Mouse (Mus musculus): ENCODE measurements around the gene Ubac2. TPM values are rescaled to one million over a fixed set of nuclear protein-coding genes. Genes with fewer than 3 reads are reported as not detected.

The Ubac2 gene
- total and polyA plus RNA-seq, 2 experiments from 2014 or later, result 43.6 to 51.7 TPM

DNA sequence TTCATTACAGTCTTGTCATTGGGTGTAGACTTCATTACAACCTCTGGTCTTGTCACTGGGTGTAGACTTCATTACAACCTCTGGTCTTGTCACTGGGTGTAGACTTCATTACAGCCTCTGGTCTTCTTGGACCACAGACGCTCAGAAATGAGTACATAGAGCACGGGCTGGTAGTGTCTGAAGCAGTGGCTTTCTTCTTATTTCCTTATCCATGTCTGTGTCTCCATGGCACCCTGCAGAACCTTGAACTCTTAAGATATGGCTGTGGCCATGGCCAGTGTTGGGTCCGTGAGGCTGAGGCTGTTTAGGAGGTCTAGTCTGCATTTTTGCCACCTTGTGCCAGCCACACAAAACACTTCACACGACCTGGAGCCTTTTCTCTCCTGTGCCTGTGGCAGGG lies 129.8 kb downstream of the Ubac2 start:
- Histone ChIP-seq H3K36me3 (ENCODE audit: insufficient read depth, low read length) (peaks cover 12% of the 10 kb centered on the region; the same call in 1 of the 2 replicates), H3K4me2 (ENCODE audit: low read depth, low read length, poor library complexity, severe bottlenecking) (no peak overlapping the region), H3K4me3 (ENCODE audit: low read depth, low read length) (no peak overlapping the region), H3K27ac (ENCODE audit: low read depth, low read length) (no peak overlapping the region), H3K4me1 (ENCODE audit: insufficient read depth, low read length) (no peaks in the 10 kb centered on the region), H3K9ac (replicated peaks; ENCODE audit: low read length, poor library complexity, severe bottlenecking) (no peak overlapping the region), H3K9me3 (ENCODE audit: low read length) (no peaks in the 10 kb centered on the region), H3K27me3 (ENCODE audit: insufficient read depth, low read length) (no peaks in the 10 kb centered on the region)
- no peak for ATAC-seq (ENCODE audit: low FRiP score)
- no peak for DNase-seq (ENCODE audit: low spot score)
- no peak for TF ChIP-seq CTCF (IDR thresholded peaks at IDR 0.05)
- 94% methylated on average over 4 of the region's 4 CpGs for WGBS

DNA sequence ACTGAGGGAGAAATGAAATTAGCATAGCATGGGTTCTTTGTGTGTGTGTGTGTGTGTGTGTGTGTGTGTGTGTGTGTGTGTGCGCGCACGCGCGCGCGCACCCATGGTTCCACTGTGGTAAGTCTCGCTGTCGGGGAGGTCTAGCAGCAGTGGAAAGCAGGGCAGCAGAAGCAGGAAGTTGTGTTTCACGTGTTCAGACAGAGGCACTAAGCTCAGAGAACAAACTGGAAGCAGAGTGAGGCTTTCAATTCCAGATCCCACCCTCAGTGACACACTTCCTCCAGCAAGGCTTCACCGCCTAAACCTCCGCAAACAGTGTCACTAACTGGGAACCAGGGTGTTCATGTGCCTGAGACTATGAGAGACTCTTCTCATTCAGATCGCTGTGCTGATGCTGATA lies 131.1 kb downstream of the Ubac2 start:
- Histone ChIP-seq H3K27ac (ENCODE audit: low read depth, low read length) (no peak overlapping the region), H3K27me3 (ENCODE audit: insufficient read depth, low read length) (no peaks in the 10 kb centered on the region), H3K9me3 (ENCODE audit: low read length) (no peaks in the 10 kb centered on the region), H3K9ac (replicated peaks; ENCODE audit: low read length, poor library complexity, severe bottlenecking) (no peak overlapping the region), H3K4me1 (ENCODE audit: insufficient read depth, low read length) (no peaks in the 10 kb centered on the region), H3K4me2 (ENCODE audit: low read depth, low read length, poor library complexity, severe bottlenecking) (no peak overlapping the region), H3K4me3 (ENCODE audit: low read depth, low read length) (no peak overlapping the region), H3K36me3 (ENCODE audit: insufficient read depth, low read length) (peaks cover 14% of the 10 kb centered on the region)
- ATAC-seq (ENCODE audit: low FRiP score), result no peak
- no peak for TF ChIP-seq CTCF (IDR thresholded peaks at IDR 0.05)
- DNase-seq (ENCODE audit: low spot score), result no peak
- WGBS, result 93% methylated on average over 13 of the region's 13 CpGs

DNA sequence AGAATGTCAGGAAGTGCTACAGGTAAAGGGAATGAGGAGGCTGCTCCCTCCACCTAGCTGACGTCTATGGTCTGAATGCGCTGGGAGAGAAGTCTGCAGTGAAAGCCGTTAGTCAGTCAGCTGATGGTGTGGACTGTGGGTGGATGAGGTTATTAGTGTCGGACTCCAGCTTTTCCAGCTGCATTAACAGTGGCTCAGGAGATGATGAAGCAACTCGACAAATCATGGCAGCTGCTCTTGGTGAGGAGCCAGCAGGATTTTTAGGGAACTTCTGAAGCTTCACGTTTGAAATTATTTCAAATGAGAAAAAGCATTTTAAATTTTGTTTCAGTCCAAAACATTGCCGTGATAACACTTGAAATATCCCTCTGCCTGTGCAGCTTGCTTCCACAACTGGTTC lies 131.9 kb downstream of the Ubac2 start:
- 73% methylated on average over 7 of the region's 7 CpGs for WGBS
- no peak overlapping the region for H3K4me2 ChIP-seq (ENCODE audit: low read depth, low read length, poor library complexity, severe bottlenecking)
- no peak for ATAC-seq (ENCODE audit: low FRiP score)
- H3K9ac ChIP-seq (replicated peaks; ENCODE audit: low read length, poor library complexity, severe bottlenecking), result no peak overlapping the region
- no peak for DNase-seq (ENCODE audit: low spot score)
- H3K27ac ChIP-seq (ENCODE audit: low read depth, low read length), result peak overlapping the region; percentile 47; the same call in 1 of the 2 replicates
- no peak overlapping the region for H3K4me3 ChIP-seq (ENCODE audit: low read depth, low read length)
- no peaks in the 10 kb centered on the region for H3K4me1 ChIP-seq (ENCODE audit: insufficient read depth, low read length)
- no peak for TF ChIP-seq CTCF (IDR thresholded peaks at IDR 0.05)
- peaks cover 14% of the 10 kb centered on the region for H3K36me3 ChIP-seq (ENCODE audit: insufficient read depth, low read length)
- H3K27me3 ChIP-seq (ENCODE audit: insufficient read depth, low read length), result no peaks in the 10 kb centered on the region
- H3K9me3 ChIP-seq (ENCODE audit: low read length), result no peaks in the 10 kb centered on the region

DNA sequence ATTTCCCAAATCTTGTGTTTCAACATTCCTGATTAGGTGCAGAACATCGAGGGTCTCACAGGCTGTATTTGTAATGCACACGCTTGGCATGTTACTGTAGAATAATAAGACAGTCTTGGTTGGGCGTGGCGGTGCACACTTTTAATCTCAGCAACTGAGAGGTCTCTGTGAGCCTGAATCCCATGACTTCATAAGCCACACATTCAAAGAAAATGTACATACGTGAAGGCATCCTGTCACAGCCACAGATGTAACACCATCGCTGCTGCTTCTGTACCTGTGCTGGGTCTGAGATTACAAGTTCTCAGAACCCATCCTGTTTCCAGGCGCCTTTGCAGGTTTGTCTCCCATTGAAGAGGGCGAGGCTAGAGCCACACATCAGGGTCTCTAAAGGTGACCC lies 133.3 kb downstream of the Ubac2 start:
- ATAC-seq (ENCODE audit: low FRiP score), result no peak
- no peaks in the 10 kb centered on the region for H3K4me1 ChIP-seq (ENCODE audit: insufficient read depth, low read length)

DNA sequence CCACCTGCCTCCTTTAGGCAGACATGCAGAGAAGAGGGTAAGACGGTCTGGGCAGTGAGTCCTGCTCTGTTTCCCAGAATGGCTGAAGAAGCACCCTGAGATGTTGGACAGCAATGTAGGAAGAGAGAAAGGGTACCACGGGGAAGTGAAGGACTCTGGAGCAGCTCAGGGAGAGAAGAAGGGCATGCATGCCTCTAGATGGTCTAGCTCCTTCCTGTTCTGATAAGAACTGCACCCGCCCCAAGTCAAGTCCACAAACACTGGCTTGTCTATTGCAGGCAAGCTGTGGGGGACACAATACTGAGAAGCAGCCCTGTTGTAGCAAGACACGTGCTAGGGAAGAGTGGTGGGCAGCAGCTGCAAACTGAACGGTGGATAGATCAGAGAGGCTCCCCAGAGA lies 133.8 kb downstream of the Ubac2 start:
- Histone ChIP-seq H3K27ac (ENCODE audit: low read depth, low read length) (no peak overlapping the region), H3K9me3 (ENCODE audit: low read length) (no peaks in the 10 kb centered on the region), H3K27me3 (ENCODE audit: insufficient read depth, low read length) (no peaks in the 10 kb centered on the region), H3K9ac (replicated peaks; ENCODE audit: low read length, poor library complexity, severe bottlenecking) (no peak overlapping the region), H3K4me2 (ENCODE audit: low read depth, low read length, poor library complexity, severe bottlenecking) (no peak overlapping the region), H3K36me3 (ENCODE audit: insufficient read depth, low read length) (peaks cover 14% of the 10 kb centered on the region), H3K4me1 (ENCODE audit: insufficient read depth, low read length) (no peaks in the 10 kb centered on the region), H3K4me3 (ENCODE audit: low read depth, low read length) (no peak overlapping the region)
- no peak for TF ChIP-seq CTCF (IDR thresholded peaks at IDR 0.05)
- WGBS, result 78% methylated on average over 5 of the region's 5 CpGs
- ATAC-seq (ENCODE audit: low FRiP score) (no peak), DNase-seq (ENCODE audit: low spot score) (no peak)

More for the DNA sequence above, 133.3 kb downstream of the Ubac2 start:
- no peaks in the 10 kb centered on the region for H3K9me3 ChIP-seq (ENCODE audit: low read length)
- peaks cover 14% of the 10 kb centered on the region for H3K36me3 ChIP-seq (ENCODE audit: insufficient read depth, low read length)
- H3K27me3 ChIP-seq (ENCODE audit: insufficient read depth, low read length), result no peaks in the 10 kb centered on the region
- no peak for TF ChIP-seq CTCF (IDR thresholded peaks at IDR 0.05)
- no peak overlapping the region for H3K27ac ChIP-seq (ENCODE audit: low read depth, low read length)
- WGBS, result 96% methylated on average over 8 of the region's 8 CpGs
- H3K4me3 ChIP-seq (ENCODE audit: low read depth, low read length), result no peak overlapping the region
- no peak overlapping the region for H3K4me2 ChIP-seq (ENCODE audit: low read depth, low read length, poor library complexity, severe bottlenecking)
- H3K9ac ChIP-seq (replicated peaks; ENCODE audit: low read length, poor library complexity, severe bottlenecking), result no peak overlapping the region
- DNase-seq (ENCODE audit: low spot score), result no peak

DNA sequence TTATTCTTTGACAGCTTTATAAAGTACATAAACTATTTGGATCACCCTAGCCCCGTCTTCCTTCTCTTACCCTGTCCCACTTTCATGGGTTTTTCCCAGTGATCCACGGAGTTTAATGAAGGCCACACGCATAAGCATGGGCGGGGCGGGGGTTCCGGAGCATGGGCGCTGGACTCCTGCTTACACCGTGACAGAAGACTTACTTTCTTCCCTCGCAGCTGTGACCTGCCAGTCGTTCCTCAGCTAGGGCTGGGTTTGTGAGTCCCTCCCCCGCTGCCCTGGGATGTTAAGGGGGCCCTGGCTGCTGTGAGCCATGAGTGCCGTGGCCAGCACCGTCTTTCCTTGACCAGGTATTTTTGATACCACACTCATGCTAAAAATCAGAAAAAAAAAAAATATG lies 134.4 kb downstream of the Ubac2 start:
- no peak for ATAC-seq (ENCODE audit: low FRiP score)
- Histone ChIP-seq H3K9me3 (ENCODE audit: low read length) (no peaks in the 10 kb centered on the region), H3K9ac (replicated peaks; ENCODE audit: low read length, poor library complexity, severe bottlenecking) (no peak overlapping the region), H3K27ac (ENCODE audit: low read depth, low read length) (no peak overlapping the region), H3K36me3 (ENCODE audit: insufficient read depth, low read length) (peaks cover 14% of the 10 kb centered on the region), H3K27me3 (ENCODE audit: insufficient read depth, low read length) (no peaks in the 10 kb centered on the region), H3K4me1 (ENCODE audit: insufficient read depth, low read length) (no peaks in the 10 kb centered on the region), H3K4me2 (ENCODE audit: low read depth, low read length, poor library complexity, severe bottlenecking) (no peak overlapping the region), H3K4me3 (ENCODE audit: low read depth, low read length) (no peak overlapping the region)
- no peak for TF ChIP-seq CTCF (IDR thresholded peaks at IDR 0.05)
- WGBS, result 83% methylated on average over 13 of the region's 13 CpGs
- no peak for DNase-seq (ENCODE audit: low spot score)
